Mouse (Mus musculus) embryo, embryonic 10 days (tissue): ENCODE measurements around the gene Ehmt2.

ENCODE experiments used
- DNase-seq: peaks from one replicate; pipeline ENCODE4 v3.0.0-alpha.2; 2015; ENCODE audit warnings: low spot score

The Ehmt2 gene

DNA sequence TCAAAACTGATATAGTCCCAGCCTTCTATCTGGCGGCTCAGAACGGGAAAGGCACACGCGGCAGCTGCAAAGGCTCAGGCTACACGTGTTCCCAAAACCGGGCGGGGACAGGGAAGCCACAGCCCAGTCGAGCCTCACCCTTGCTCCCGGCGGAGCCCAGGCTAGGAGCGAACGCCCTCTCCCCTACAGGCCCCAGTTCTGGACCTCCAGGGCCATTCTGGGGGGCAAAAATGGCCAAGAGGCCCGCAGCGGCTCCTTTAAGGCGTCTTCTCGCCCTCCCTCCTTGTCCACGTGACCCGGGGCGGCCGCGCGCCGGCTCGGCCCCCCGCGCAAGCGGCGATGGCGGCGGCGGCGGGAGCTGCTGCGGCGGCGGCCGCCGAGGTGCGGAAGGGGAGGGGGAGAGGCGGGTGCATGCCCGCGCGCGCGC lies at the start of gene Ehmt2, which contains the start of gene C2:
Gene Ehmt2, plus strand, starts transcription at position 310 of the 427 bp plus-strand sequence.
Gene C2, minus strand, starts transcription at position 106 of the 427 bp plus-strand sequence.
- peak; percentile 82 for DNase-seq

DNA sequence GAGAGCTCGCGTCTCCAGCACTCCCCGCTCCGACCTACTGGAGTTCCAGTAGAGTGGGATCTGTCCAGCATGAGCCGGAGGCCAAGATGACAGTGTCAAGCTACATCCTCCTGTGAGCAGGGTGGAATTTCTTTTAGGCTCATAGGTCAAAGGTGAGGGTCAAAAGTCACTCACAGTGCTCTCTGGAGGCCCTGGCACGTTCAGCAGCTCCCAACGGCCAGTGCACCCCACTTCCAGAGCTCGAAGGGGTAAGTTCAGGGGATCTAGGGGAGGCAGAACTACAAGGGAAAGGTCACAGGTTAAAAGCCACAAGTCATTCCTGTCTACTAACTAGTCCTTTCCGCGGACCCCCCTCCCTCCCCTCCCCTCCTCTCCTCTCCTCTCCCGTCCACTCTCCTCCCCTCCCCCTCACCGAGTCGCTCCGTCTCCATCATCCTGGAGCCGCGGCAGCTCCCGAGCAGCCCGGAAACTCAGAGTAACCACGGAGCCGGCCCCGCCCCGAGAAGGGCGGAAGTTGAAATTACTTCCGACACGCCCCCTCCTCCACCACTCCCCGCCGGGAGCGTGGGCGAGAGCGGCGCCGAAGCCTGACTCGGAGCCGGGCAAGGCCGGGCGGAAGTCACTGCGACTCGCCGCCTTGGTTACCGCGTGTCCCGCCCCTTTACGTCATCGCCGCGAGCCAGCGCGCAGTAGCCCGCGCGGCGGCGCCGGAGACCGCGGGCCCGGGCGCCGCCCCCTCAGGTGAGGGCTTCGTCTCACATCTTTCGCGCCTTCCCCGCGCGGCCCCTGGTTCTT lies 48.4 kb upstream of the Ehmt2 start, which contains the start of the genes Skiv2l and Nelfe:
Gene Skiv2l, minus strand, starts transcription at position 489 of the 795 bp plus-strand sequence.
Gene Nelfe, plus strand, starts transcription at position 670 of the 795 bp plus-strand sequence.
- peak; percentile 98 for DNase-seq

GRCm38 (mm10) chr17:34850517-34851125 lies 47.6 kb upstream of the Ehmt2 start:
- no peak for DNase-seq

DNA sequence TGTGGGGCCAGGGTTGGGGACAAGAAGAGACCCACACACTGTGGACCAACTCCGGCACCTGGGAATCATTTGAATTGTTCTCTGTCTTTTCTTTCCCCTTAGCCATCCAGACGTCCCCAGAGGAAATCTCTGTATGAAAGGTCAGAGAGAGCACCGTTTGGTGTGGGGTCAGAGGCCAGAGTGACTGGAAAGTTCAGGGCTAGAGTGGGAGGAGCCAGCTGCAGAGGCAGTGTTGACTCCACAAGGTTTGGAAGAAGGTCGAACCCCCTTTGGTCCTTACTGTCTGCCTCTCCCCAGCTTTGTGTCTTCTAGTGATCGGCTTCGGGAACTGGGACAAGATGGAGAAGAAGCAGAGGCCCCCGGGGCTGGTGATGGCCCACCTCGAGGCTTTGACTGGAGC lies 44.8 kb upstream of the Ehmt2 start:
- DNase-seq: no peak

- no peak for DNase-seq
Measured at GRCm38 (mm10) chr17:34854761-34855160, 43.5 kb upstream of the Ehmt2 start.

GRCm38 (mm10) chr17:34855825-34856224 lies 42.4 kb upstream of the Ehmt2 start:
- peak; percentile 74 for DNase-seq

GRCm38 (mm10) chr17:34858670-34859069 lies 39.6 kb upstream of the Ehmt2 start:
- DNase-seq: no peak

GRCm38 (mm10) chr17:34860514-34860913 lies 37.8 kb upstream of the Ehmt2 start:
- no peak for DNase-seq

DNA sequence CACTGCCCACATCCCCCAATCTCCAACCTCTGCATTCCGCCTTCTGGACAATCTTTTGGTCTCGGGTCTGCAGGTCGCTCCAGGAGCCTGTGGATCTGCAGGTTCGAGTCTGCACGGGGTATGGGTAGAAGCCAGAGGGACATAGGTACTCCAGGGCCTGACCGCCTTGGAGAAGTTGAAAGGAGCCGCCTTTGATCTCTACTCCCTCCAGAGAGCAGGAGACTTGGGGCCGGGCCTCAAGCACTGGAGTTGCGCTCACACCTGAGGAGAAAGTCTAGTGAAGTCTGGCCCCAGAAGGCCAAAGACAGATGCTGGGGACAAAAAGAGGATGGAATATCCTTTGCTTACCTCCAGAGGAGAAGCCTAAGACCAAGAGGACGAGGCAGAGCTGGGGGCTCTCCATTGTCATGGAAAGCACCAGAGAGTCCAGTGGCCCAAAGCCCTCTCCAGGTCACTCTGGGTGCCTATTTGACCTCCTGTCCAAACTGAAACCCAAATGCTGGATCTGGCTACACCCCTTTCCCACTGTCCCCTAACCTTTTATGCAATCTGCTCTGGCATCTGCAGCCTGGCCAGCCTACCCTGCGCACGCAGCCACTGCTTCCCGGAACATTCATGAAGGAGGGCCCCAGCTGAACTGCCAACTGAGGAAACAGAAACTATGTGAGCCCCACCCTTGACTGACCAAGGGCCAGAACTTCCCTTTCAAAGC lies 36.4 kb upstream of the Ehmt2 start:
- no peak for DNase-seq

DNA sequence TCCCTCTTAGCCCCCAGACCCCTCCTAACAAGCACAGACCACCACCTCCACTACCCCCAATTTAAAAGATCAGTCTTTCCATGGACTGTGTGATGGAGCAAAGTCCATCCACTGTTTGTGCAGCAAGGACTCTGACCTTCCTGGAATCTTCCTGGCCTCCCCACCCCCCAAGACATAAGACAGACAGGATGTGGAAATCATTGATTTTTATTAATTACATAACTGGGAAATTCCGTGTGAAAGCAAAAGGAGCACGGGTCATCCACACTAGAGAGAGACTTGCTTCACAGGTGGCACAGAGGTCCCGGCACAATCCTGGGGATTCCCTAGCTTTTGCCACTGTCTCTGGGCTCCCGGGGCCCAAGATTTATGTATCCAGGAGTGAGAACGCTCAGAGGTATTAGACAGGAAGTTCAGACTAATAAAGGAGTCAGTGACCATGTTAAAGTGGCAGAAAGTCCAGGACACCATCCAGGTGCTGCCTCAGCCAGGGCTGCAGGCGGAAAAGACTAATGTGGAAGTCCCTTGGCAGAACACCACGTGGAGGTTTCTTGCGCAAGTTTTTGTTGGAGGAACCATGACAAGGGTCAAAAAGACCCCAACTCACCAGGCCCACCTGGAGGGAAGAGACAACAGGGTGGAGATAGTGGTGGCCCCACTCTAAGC lies 35.7 kb upstream of the Ehmt2 start, which contains the start of gene Cfb:
Gene Cfb, minus strand, starts transcription at position 103 of the 666 bp plus-strand sequence.
- no peak for DNase-seq

- no peak for DNase-seq
Measured at GRCm38 (mm10) chr17:34865981-34866380, 32.3 kb upstream of the Ehmt2 start.

- no peak for DNase-seq
Measured at GRCm38 (mm10) chr17:34874321-34874720, 23.9 kb upstream of the Ehmt2 start.

DNA sequence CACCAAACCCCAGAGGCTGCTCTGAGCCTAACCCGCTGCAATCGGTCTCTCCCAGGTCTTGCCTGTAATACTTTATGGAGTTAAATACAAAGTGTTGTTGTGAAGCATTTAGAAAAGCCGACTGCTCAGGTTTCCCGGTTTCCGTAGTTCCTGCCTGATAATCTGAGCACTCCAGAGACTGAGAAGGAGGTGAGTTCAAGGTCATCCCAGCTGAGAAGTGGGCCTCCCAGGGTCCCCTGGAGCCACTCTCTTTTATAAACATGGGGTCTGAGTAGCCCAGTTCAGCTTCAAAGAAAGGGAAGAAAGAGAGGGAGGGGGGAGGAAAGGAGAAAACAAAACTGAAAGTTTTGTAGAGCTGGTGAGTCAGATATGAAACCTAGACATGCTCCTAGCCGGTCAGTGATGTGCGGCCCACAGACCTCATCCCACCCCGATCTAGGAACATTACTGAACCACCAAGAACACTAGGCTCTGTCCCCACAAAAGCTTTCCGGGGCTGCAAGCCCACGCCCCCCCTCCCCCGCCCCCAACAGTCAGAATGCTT lies 18.9 kb upstream of the Ehmt2 start, which contains the start of gene Zbtb12:
Gene Zbtb12, plus strand, starts transcription at position 148 of the 544 bp plus-strand sequence.
- DNase-seq: no peak

DNA sequence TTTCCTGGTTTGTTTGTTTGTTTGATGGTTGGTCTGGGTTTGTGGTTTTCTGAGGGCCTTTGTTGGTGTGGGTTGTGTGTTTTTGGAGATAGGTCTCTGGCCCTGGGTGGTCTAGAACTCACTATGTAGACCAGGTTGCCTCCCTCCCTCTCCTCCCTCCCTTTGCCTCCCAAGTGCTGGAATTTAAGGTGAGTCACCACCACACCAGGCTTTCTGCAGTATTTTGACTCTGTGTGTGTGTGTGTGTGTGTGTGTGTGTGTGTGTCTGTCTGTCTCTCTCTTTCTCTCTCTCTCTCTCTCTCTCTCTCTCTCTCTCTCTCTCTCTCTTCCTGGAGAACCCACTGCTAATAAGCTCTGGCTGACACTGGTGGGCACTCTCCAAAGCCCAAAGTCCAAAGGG lies 17.1 kb upstream of the Ehmt2 start:
- DNase-seq: no peak

DNA sequence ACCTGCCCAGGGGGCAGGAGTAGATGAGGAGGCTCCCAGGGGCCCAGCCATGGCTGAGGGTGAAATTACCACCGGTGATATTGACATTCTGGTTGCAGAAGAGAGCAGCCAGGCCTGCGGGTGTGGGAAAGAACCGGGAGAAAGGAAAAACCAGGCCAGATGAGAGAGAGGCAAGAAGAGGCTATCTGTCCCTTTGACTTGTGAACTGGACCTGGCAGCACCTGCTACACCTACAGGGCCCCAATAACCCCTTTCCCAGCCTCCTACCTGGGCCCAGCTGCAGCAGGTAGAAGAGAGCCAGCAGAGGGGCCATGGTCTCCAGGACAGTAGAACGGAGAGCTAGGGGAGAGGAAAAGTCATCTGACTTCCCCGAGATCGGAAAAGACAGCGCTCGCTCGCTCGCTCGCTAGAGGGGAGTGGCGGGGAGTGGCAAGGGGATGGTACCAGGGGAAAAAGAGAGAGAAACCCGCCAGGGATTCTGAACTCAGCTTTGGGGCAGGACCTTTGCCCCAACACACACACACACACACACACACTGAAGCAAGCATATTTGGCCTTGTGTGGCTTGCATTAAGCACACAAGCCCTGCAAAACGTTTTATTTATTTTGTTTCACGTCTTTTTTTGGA lies 16.5 kb upstream of the Ehmt2 start, which contains the start of gene Gm20547:
Gene Gm20547, minus strand, starts transcription at position 360 of the 628 bp plus-strand sequence.
- DNase-seq: no peak

DNA sequence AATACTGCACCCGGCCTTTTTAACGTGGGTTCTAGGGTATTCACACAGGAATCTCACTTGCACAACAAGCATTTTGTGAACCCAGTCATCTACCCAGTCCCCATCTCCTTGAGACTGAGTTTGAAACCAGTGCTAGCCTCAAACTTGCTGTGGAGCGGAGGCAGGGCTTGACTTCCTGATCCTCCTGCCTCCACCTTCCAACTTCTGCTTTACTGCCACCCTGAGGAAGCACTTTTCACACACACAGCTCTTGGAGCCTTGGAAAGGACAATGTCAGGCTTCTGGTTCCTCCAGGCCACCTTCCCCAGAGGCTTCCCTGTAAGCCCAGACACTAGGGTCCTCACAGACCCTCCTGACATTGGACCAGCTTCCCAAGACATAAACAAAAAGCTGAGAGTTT lies 14.9 kb upstream of the Ehmt2 start:
- DNase-seq: no peak

DNA sequence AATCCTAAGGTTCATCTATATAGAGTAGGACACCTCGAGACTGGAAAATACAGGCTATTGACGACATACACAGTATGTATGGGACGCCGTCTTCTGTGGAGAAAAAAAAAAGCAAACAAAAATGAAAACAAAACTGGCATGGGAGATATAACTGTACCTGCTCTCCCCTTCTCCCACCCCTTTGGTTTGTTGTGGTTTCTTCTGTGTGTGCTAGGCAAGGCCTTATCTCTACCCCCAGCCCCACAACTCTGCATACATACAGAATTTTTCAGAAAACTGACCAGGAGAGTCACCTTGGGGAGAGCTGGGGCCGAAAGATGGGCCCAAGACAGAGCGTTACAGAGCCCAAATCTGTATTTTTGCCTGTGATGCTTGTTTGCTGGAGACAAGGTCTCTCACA lies 13.6 kb upstream of the Ehmt2 start:
- no peak for DNase-seq

- no peak for DNase-seq
Measured at GRCm38 (mm10) chr17:34885615-34886014, 12.7 kb upstream of the Ehmt2 start.

DNA sequence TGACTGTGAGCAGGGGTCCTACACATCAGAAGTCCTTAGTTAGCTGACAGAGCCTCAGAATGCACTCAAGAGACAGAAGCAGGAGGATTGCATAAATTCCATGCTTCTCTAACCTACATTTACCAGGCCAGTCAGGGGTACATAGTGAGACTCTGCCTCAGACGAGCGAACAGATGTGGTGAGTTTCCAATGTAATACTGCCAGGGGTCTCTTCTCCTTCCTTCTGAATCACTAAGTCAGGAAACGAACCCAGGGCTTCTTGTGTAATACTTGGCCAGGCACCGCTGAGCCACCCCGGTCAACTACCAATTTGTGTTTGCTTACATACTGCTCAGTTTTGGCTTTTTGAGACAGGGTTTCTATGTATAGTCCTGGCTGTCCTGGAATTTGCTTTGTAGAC lies 10.3 kb upstream of the Ehmt2 start:
- no peak for DNase-seq

DNA sequence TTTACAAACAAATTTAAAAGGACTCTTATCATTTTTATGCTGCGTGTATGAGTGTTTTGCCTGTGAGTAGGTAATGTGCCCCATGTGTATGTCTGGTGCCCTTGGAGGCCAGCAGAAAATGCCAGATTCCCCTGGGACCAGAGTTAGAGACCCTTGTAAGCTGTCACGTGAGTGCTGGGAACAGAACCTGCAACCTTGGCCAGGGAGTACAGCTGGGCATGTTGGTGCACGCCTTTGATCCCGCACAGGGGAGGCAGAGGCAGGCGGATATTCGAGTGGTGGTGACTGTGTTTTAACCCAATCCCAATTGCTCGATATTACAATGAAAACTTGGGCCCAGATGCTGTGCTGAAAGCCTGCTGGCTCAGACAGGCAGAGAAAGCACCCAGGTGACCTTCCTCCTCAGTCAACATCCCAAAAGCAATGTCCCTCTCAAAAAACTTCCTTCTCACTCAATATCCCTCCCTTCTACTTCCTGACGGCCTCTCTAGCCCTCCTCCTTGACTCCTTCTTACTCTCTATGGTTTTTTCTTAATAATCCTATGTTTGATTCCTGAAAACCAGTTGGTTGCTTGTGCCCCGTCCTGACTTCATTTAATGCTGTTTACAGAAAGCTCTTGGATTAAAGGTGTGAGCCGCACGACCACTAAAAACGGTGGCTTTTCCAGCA lies 8.1 kb upstream of the Ehmt2 start:
- DNase-seq: no peak
